Mouse (Mus musculus) fibroblast of lung, adult 2 months (primary cell): ENCODE results near the gene Arhgef17.

Source experiments
- DNase-seq: peaks from one replicate; pipeline ENCODE4 v3.0.0-alpha.2; 2011; ENCODE audit warnings: low read depth

Arhgef17 gene

DNA sequence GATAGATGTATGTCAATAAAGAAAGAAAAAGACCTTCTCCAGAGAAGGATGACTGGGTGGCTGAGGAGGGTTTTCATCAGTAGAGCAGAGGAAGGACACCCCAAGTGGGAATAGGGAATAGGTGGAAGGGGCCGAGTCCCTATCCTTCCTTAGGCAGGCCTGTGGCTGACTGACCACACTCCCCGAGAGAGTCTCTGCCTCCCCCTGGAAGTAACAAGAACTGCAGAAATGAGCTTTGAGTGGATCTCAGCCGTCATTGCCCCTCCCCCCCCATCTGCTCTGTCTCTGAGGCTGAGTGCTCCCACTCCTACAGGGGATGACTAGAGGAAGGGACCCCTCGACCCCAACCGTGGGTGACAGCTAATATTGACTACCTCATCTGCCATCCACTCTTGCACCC is 9.3 kb upstream of the Arhgef17 start:
- DNase-seq, result no peak

DNA sequence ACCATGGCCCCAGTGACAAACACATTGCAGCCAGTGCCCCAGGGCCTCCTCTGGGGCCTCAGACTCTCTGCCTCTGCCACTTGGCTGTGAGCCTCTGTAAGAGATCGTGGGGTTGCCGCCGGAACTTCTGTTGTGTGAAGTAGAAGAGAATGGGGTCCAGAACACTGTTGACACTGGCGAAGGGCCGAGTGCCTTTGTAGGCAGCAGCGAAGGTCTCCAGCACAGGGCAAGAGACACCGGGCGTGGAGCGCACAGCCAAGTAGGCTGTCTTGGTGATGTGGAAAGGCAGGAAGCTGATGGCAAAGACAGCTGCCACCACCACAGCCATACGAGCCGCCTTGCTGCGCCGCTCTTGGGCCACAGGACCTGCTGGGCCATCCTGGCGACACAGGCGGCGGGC is 6.2 kb upstream of the Arhgef17 start:
- no peak for DNase-seq

DNA sequence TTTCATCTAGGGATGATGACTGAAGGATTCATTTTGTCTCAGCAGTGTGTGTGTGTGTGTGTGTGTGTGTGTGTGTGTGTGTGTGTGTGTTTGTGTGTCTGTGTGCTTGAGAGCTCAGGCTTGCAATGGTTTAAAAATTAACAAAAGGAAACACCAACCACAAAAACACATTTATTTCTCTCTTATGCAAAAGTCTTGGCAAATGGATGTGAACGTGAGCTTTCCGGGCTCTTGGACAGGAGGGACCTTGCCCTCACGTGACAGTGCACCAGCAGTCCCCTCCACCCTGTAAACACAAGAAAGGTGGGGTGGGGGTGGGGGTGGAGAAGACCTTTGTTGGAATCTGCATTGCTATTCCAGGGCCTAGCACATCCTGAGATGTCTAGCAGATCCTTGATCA is 5.6 kb upstream of the Arhgef17 start:
- DNase-seq, result no peak

DNA sequence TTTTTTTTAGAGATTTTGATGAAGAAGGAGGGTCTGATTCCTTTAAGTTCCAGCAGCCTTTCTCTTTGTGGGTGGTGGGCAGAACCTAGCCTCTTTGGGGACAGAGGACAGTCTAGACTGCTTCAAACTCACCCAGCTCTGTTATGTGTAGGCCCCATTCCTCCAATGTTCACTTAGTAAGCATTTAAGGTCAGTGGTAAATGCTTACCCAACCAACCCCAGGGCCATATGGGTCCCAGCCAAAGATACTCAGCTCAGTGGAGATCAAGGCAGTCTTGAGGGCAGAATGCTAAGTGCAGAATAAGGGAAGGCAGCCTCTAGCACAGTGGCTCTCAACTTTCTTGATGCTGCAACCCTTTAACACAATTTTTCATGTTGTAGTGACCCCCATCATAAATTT is 1.6 kb upstream of the Arhgef17 start:
- no peak for DNase-seq

DNA sequence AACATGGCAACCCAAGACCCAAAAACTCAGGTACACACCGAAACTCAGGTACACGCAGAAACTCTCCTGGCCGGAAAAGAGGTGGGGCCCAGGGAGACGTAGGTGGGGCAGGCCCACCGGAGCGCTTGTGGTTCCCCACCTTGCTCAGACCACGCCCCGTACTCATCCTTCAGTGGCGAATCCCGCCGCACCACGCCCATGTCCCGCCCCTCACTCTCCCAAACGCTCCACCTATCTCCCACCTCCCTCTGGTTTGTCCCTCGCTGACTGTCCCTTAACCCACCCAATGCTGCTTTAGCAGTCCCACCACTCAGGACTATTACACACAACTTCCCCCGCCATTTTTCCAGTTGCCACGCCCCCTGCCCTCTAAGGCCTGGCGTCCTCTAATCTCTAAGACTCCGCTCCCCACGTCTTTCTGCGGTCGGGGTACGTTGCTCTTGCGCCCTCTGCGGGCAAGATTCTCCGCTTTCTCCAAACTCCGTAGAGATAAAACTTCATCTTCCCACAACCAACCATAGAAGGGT is 637 bp upstream of the Arhgef17 start:
- no peak for DNase-seq

DNA sequence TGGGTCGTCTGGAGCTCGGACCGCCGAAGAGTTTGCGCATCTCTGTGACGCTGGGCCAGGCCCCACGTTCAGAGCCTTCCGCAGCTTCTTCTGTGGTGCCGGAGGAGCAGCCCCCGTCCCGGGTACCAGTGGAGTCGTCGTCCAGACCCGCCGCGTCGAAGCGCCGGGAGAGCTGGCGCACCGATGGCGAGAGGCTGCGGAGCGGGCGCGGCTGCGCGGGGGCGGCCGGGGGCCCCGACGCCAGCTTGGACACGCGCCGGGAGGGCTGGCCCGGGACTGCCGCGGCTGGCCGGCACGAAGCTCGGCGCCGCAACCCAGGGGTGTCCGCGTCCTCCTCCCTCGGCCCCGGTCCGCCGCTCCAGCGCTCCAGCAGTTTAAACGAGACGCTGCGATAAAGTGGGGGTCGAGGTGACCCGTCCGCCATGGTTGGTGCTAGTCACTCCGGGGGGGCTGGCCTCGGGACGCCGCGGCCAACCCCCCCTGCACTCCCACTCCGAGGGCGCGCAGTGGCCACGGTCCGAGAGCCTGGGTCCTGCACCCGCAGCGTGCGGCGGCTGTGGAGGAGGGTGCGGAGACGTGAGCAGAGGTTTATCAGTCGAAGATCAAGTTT is 486 bp downstream of the Arhgef17 start:
- DNase-seq, result no peak

DNA sequence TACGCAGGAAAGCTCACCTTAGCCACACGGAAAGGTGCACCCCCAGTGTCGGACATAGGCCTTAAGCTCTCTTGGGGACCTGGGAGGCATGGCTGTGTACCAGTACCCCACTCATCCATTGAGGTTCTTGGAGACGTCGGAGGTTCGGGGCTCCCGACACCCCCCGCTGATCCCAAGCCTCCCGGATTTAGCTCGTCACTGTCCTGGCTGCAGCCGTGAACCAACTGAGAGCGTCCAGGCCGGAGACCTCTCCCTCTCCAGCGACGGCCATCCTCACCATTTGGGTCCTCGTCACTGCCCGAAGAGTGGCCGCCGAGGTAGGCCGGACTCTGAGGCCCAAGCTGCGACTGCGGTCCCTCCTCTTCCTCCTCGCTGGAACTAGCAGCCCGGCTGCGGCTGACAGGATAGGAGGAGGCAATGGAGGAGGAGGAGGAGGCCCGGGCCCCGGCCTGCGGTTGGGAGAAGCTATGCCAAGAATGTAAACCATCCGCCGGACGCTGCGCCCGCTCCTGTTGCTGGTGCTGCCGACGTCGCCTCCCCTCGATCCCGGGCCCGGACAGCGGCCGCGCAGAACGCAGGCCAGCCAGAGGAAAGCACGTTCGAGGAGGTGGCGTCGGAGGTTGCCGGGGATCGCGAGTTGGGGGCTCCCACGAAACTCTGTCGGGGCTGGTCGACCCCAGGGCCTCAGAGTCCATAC is 1.1 kb downstream of the Arhgef17 start:
- DNase-seq, result no peak

DNA sequence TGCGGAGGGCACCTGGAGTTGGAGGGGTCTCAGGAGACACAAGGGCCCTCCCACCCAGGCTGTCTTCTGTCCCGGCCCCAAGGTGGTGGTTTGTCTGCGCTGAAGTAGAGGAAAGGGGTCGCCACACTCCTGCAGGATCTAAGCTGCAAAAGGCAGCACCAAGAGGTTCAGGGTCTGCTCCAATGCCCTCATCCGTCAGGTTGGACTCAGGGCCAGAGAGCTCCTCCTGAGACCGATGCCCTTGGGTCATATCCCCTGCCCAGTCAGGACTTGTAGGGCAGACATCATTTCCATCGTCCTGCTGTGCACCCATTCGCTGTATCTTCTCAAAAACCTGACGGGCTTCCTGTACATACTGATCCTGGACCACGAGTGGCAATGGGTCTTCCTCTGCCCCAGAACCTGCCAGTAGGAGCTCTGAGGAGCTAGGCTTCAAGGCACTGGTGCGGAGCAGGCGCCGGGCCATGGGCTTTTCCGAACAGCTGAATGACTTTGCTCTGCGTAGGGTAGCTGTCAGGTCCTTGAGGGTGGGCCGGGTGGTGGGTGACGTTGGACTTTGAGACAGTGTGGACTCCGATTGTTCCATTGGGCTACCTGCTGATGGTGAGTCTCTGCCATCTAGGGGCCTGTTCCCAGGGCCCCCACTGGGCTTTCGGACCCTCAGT is 2.1 kb downstream of the Arhgef17 start:
- no peak for DNase-seq

DNA sequence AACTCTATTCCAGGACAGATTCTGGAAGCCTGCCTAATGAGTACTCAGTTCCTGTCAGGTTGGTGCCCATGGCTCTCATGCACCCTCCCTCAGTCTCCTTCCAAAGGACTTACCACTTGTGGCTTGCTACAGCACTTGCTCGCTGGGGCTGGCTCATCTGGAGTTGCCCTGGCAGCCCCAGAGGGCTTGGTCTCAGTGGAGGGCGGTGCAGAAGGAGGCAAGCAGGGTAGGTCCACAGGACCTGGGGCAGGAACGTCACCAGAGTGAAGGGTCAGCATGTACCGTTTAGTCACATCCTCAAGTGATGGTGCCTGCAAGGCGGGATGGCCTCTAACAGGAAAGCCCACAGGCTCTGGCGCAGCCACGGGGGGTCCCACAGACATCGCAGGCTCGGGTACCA is 3.5 kb downstream of the Arhgef17 start:
- no peak for DNase-seq

DNA sequence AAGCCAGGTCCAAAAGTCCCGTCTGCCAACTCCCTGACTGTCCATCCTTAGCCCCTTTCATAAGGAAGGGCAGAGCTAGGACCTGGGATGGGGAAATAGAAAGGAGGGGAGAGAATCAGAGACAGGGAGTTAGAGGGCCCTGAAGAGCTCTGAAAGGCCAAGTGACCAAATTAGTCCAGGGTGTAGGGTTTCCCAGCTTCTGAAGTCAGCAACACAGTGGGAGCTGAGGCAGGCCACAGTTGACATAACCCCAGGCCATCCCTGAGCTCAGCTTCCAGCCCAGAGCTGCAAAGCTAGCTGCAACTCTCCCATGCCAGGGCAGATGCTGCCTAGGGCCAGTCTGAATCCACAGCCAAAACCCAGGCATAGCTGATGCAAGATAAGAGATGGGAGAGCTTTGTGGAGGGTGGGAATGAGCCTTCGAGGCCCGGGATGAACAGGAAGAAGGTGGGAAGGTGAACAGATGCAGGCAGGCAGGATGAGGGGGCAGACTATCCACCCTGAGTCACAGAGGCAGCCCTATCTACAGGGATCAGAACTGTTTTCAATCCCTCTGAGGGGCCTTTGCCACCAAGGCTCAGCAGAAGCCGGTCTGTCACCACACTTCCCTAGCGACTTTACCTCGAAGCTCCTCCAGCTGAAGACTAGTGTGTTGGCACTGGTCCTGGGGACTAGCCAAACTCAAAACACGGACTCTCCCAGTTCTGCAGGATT is 4.5 kb downstream of the Arhgef17 start:
- no peak for DNase-seq

DNA sequence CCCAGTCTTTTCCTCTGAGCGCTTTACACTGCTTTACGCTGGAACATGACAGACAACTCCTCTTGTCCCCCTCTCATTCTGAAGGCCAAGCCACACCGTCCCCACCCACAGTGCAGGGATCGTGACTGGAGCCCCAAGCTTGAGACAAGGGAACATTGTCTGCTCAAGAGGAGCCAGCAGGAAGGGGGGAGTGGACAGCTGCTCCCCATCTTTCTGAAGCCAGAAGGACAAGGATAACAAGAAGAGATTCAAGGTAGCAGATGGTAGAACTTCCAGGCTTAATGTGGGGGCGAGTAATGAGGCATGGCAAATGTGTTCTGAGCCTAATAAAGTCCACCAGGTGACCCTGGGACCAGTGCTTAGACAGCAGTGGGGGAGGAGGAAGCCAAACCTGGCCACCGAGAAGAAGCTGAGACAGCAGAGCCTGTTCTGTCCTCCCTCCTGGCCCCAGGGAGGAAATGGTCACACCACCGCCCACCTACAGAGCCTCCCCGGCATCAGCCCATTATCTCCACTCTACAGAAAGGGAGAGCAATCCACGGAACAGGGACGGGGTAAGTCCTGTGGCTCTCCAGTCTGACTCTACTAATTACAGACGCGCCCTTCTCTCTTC is 5.5 kb downstream of the Arhgef17 start:
- no peak for DNase-seq

DNA sequence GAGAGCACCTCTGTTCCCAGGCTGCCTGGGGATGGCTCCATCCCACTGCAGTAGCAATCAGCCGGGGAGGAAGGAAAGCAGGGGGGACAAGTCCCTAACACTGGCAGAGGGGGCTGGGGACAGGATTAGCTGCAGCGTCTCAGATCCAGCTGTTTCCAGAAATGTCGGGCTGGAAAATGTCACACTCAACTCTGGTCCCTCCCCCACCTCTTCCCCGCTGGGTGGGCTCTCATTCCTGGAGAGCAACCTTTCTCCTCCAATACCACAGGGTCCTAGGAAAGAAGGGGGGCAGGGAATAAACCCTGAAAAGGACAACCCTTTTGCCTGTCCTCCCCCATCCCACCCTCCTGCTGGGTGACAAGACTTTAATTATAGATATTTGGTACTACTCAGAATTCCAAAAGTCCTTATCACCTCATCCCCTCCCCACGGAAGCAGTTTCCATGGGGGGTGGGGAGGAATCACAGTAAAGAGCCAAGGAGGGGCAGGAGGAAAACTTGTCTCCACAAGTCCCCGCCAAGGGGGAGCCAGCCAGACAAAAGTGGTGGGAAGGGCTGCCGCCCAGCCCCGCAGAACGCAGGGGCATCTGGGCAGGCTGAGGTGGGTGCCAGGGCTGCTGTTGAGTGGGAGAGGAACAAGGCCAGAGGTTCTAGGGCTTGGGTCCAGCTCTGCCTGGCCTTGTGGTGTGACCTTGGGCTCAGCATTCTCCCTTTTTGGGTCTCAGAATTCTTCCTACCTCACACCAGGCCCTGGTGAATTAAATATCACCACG is 7.0 kb downstream of the Arhgef17 start:
- no peak for DNase-seq

DNA sequence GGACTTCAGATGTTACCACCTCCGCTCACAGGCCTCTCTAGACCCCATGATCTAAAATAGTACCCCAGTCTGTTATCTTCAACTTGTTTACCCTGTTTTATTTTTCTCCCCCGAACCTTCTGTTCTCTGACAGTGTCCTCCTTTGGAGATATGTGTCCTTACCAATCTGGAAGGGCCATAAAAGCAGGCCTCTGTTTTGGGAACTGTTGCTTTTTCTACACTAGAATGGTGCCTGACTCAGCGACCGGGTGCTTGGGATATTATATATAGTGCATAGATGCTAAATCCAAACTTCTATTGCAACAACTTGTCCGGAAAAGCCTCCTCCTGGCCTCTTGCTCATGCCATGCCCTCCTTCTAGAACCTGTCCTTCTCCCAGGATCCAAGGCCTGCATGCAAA is 7.7 kb downstream of the Arhgef17 start:
- DNase-seq, result no peak

DNA sequence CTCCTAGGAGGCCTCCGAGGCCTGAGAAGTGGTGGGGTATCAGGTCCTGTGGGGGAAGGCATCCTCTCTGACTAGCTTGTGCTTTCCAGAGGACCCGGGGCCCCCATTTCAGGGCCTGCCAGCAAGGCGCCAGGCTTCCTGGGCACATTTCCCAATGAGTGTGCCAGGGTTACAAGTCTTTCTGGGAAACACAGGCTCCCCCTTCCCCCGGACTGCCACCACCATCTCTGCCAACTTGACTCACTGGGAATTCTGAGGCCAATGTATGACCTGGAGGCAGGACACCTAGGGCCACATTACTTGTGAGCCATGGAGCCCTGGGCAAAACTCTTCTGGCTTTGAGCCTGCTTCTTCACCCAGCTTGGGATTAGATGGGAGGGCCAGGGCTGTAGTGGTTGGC is 9.0 kb downstream of the Arhgef17 start:
- no peak for DNase-seq

DNA sequence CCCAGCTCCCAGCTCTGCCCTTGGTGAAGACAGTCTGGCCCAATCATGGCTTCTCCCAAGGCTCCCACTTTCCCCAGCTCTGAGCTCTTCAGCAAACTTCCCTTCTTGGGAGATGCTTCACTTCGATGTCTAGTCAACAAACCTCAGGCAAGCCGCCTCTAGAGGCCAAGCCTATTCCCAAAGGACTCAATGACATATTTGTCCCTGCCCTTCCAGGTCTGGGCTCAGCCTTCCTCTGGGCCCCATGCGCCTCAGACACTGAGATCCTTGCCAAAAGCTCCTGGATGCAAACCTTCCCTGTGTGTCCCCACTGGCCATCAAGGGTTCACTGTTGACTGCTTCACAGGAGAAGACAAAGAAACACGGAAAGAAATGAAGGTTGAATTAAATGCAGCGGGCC is 10.6 kb downstream of the Arhgef17 start:
- DNase-seq, result no peak

DNA sequence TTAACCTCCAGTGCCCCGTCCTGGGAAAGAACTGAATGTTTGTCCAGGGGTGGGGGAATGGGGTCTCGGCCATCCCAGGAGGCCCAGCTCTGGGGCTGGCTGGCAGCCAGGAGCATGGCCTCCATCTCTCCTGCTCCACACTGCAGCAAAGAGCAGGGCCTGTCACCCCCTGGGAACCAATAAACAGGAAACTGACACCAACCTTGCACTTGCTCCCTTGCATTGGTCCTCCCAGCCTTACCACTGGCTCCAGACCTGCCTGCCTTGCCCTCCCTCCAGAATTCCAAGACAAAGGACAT is 12.1 kb downstream of the Arhgef17 start:
- no peak for DNase-seq

DNA sequence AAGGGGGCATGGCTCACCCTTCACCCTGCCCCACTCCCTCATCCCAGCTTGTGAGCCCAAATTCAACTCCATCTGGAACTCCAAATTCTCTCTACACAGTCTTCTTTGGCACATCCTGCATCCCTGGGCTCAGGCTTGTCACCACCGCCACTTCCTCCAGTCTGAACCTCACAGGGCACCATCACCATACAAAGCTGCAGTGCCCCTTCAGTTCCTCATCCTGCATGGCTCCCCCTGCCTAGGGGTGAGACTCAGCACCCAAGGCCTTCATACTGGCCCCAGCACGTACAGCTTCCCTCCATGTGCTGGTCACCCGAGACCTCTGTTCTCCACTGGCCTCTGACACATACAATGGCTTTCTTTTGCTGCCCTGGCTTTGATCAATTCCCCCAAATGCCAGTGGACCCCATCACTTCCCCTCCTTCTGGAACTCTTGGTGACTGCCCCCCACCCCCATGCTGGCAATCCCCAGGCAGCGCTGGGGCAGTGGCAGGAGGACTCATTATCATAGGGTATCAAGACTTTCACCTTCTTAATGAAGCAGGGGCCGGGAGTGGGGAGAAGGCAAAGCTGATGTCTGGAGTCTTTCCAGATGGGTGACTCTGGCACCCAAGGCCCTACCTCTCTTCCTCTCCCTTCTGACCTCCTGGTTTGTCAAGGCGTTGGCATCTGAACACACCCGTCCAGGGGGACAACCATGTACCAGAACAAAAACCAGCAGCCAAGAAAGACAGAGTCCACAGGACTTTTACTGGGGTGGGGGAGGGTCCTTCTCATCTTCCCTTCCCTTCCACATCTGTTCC is 12.7 kb downstream of the Arhgef17 start:
- no peak for DNase-seq

DNA sequence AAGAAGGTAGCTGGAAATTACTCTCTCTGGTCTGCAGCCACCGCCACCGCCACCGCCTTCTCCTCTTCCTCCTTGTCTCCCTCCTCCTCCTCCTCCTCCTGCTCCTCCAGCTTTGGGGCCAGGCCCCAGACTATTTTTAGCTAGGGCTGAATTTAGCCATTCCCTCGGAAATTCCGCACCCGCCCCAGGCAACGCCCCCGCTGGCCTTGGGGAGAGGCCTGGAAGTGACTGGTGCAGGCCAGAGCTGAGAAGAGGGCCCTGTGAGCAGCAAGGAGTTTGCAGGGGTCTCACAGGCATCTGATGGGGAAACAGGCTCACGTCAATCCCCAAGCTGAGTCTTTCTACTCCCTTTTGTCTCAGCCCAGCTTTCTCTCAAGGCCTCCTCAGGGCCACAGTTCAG is 13.7 kb downstream of the Arhgef17 start:
- DNase-seq, result no peak

DNA sequence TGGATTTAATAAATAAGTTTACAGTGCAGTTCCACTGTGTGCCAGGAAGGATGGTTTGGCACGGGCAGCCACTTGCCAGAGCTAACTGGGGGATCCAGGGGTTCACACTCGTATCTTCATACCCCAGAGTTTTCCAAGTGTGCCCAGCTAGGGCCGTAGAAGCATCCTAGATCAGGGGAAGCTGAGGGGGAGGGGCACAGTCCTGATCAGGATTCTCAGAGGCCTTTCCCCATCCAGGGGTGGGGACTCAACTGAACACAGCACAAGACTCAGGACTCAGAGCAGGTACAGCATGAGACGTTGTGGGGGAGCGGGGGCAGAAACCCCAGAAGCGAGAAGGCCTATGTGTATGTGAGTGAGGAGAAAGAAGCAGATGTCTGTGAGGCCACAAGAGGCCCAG is 14.2 kb downstream of the Arhgef17 start:
- no peak for DNase-seq

DNA sequence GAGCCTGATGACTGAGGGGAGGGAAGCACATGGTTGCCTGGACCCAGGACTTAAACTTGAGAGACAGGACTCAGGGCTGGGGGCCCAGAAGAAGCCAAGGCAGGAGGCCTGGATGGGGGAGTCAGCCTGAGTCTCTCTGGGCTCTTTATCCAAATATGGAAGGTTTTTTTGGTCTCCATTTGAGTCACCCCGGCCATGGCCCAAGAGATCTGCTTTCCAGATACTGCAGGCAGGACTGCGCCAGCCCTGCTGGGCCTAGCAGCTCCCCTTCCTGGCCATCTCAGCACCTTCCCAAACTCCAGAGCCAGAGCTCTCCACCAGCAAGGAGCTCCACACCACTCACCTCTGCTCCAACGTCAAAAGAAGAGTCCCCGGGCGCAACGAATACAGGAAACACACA is 15.4 kb downstream of the Arhgef17 start:
- DNase-seq, result no peak

DNA sequence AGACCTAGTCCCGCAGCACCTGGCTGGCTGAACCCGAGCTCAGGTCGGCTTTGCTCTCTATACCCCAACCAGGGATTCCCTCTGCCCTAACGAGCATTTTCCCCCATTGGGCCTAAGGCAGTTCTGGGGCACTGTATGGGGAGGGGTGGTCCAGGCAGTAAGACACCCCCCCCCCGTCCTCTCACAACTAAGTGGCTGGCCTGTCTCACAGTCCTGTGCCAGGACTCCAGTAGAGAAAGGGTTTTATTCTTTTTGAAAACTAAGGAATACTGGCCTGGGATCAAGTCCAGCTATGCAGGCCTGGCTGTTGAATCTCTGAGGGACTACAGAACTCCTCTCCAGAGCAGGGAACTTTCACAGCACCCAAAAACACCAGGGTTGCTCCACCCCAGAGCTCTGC is 16.7 kb downstream of the Arhgef17 start:
- DNase-seq, result no peak
